Mouse (Mus musculus) midbrain, embryonic 15.5 days (tissue): ENCODE results near the gene Gm14137. TPM values are rescaled to one million over a fixed set of nuclear protein-coding genes. Genes with fewer than 3 reads are reported as not detected.

Experiments used
- ATAC-seq: fragments of 200-750 bp; cut with Nextera tagmentation; replicated peaks from 2 replicates; pipeline ENCODE4 v1.8.0; 2017; ENCODE audit warnings: moderate TSS enrichment
- H3K27ac ChIP-seq: fragments of 300-500 bp; sonication (generic); 2 replicates; pipeline ENCODE4 v1.5.1; 2015; ENCODE audit warnings: mild to moderate bottlenecking, inconsistent platforms
- H3K27me3 ChIP-seq: fragments of 300-500 bp; sonication (generic); replicated peaks from 2 replicates; pipeline ENCODE4 v1.6.1; 2015; ENCODE audit warnings: inconsistent platforms
- H3K36me3 ChIP-seq: fragments of 300-500 bp; sonication (generic); replicated peaks from 2 replicates; pipeline ENCODE4 v1.6.1; 2015; ENCODE audit warnings: inconsistent platforms
- H3K4me1 ChIP-seq: fragments of 300-500 bp; sonication (generic); 2 replicates; pipeline ENCODE4 v1.6.1; 2015; ENCODE audit warnings: inconsistent platforms
- H3K4me2 ChIP-seq: fragments of 300-500 bp; sonication (generic); 2 replicates; pipeline ENCODE4 v1.6.1; 2015; ENCODE audit warnings: inconsistent platforms, mild to moderate bottlenecking, moderate library complexity
- H3K4me3 ChIP-seq: fragments of 300-500 bp; sonication (generic); 2 replicates; pipeline ENCODE4 v1.5.1; 2015; ENCODE audit warnings: mild to moderate bottlenecking, inconsistent platforms
- H3K9ac ChIP-seq: fragments of 300-500 bp; sonication (generic); 2 replicates; pipeline ENCODE4 v1.6.1; 2015; ENCODE audit warnings: mild to moderate bottlenecking, inconsistent platforms
- H3K9me3 ChIP-seq: fragments of 300-500 bp; sonication (generic); 2 replicates; pipeline ENCODE4 v1.6.1; 2016; ENCODE audit warnings: inconsistent platforms
- WGBS: fragments of 180-500 bp; shearing (Covaris S2); methylation state at CpG from one replicate; pipeline ENCODE4 v1.1.7; 2015; ENCODE audit warnings: mixed read lengths; 5-methylcytosine and 5-hydroxymethylcytosine counted together
- polyA plus RNA-seq: library from polyadenylated mRNA; unstranded; fragments of >200 nt; fragmentation: Nextera tagmentation; extraction: Ambion mirVana; gene quantifications from 2 replicates; pipeline ENCODE4 v1.2.1, GENCODE M21; 2015

Gm14137 gene
- polyA plus RNA-seq, 1 experiment from 2014 or later: 1.1 TPM

GRCm38 (mm10) chr2:119203871-119204460 is 29.7 kb downstream of the Gm14137 start:
- Histone ChIP-seq H3K27ac (no peak overlapping the region), H3K36me3 (no peaks in the 10 kb centered on the region), H3K9me3 (no peaks in the 10 kb centered on the region), H3K9ac (no peak overlapping the region), H3K4me3 (no peak overlapping the region), H3K4me1 (peaks cover 16% of the 10 kb centered on the region), H3K4me2 (no peak overlapping the region), H3K27me3 (no peaks in the 10 kb centered on the region)
- 82% methylated on average over 4 of the region's 4 CpGs for WGBS
- no peak for ATAC-seq

- Histone ChIP-seq H3K9ac (peak overlapping the region; percentile 75), H3K27me3 (no peaks in the 10 kb centered on the region), H3K36me3 (peaks cover 14% of the 10 kb centered on the region; the same call in 1 of the 2 replicates), H3K4me2 (peak overlapping the region; percentile 64), H3K27ac (peak overlapping the region; percentile 85), H3K9me3 (no peaks in the 10 kb centered on the region), H3K4me1 (peaks cover 25% of the 10 kb centered on the region), H3K4me3 (peak overlapping the region; percentile 75)
- ATAC-seq: no peak
- WGBS: 20% methylated on average over 6 of the region's 6 CpGs
Measured at GRCm38 (mm10) chr2:119207961-119208343, 33.6 kb downstream of the Gm14137 start.

GRCm38 (mm10) chr2:119208344-119209175 is 34.3 kb downstream of the Gm14137 start, which contains the start of the genes Zfyve19 and Dnajc17:
Gene Zfyve19 (plus strand): TSS chr2:119208617.
Gene Dnajc17 (minus strand): TSS chr2:119208795.
- H3K9ac ChIP-seq: peak within 1 kb of the TSS; percentile 77
- H3K27me3 ChIP-seq: no peaks in the 10 kb centered on the region
- peak within 1 kb of the TSS; percentile 75 for H3K4me3 ChIP-seq
- 0% methylated on average over 51 of the region's 51 CpGs for WGBS
- H3K4me1 ChIP-seq: peaks cover 25% of the 10 kb centered on the region
- H3K4me2 ChIP-seq: peak within 1 kb of the TSS; percentile 64
- peaks cover 20% of the 10 kb centered on the region; the same call in 1 of the 2 replicates for H3K36me3 ChIP-seq
- ATAC-seq: peak; percentile 97
- no peaks in the 10 kb centered on the region for H3K9me3 ChIP-seq
- H3K27ac ChIP-seq: peak within 1 kb of the TSS; percentile 85

- ATAC-seq: no peak; the same call in 1 of the 2 replicates
- Histone ChIP-seq H3K27ac (peak overlapping the region; percentile 85), H3K9me3 (no peaks in the 10 kb centered on the region), H3K27me3 (no peaks in the 10 kb centered on the region), H3K4me2 (peak overlapping the region; percentile 52), H3K4me1 (peaks cover 25% of the 10 kb centered on the region), H3K4me3 (peak overlapping the region; percentile 75), H3K36me3 (peaks cover 21% of the 10 kb centered on the region; the same call in 1 of the 2 replicates), H3K9ac (peak overlapping the region; percentile 77)
- WGBS: 1% methylated on average over 13 of the region's 13 CpGs
Measured at GRCm38 (mm10) chr2:119209176-119209507, 34.8 kb downstream of the Gm14137 start.

Other genes with a start within 250 kb of the Gm14137 start
- 4.7 and 6.0 TPM in 2 replicates for gene Chst14, start 248.0 kb upstream of the Gm14137 start, polyA plus RNA-seq
- gene Ccdc32, start 145.1 kb upstream of the Gm14137 start, polyA plus RNA-seq: 37.1 and 38.5 TPM in 2 replicates
- 4.6 and 4.9 TPM in 2 replicates for gene Rpusd2, start 139.7 kb upstream of the Gm14137 start, polyA plus RNA-seq
- 5.9 and 7.2 TPM in 2 replicates for gene Knl1, start 127.4 kb upstream of the Gm14137 start, polyA plus RNA-seq
- 8.3 and 9.8 TPM in 2 replicates for gene Rad51, start 61.7 kb upstream of the Gm14137 start, polyA plus RNA-seq
- gene Rmdn3, start 17.5 kb upstream of the Gm14137 start, polyA plus RNA-seq: 46.7 and 49.6 TPM in 2 replicates
- gene Gchfr, start 6.7 kb upstream of the Gm14137 start, polyA plus RNA-seq: 6.8 and 7.8 TPM in 2 replicates
- 68.3 and 73.3 TPM in 2 replicates for gene Zfyve19, start 34.1 kb downstream of the Gm14137 start, polyA plus RNA-seq
- 25.0 and 29.4 TPM in 2 replicates for gene Dnajc17, start 34.3 kb downstream of the Gm14137 start, polyA plus RNA-seq
- gene Ppp1r14d, start 55.4 kb downstream of the Gm14137 start, polyA plus RNA-seq: not detected in 2 replicates
- gene Spint1, start 62.9 kb downstream of the Gm14137 start, polyA plus RNA-seq: 0.65 and 0.77 TPM in 2 replicates
- 43.3 and 45.5 TPM in 2 replicates for gene Rhov, start 96.8 kb downstream of the Gm14137 start, polyA plus RNA-seq
- 31.7 and 32.3 TPM in 2 replicates for gene Vps18, start 114.2 kb downstream of the Gm14137 start, polyA plus RNA-seq
- 5.2 and 5.3 TPM in 2 replicates for gene Dll4, start 151.3 kb downstream of the Gm14137 start, polyA plus RNA-seq
- 8.1 and 9.0 TPM in 2 replicates for gene Chac1, start 176.7 kb downstream of the Gm14137 start, polyA plus RNA-seq